Mouse (Mus musculus) hindbrain, embryonic 10.5 days (tissue): ENCODE results near the gene Plscr4. TPM values are rescaled to one million over a fixed set of nuclear protein-coding genes. Genes with fewer than 3 reads are reported as not detected.
A peak's percentile ranks its signal among the peaks of the same experiment; 100 is the strongest.

ENCODE experiments used
- DNase-seq: peaks from one replicate; pipeline ENCODE4 v3.0.0-alpha.2; 2017; ENCODE audit warnings: low spot score
- H3K27ac ChIP-seq: fragments of 300-500 bp; sonication (generic); 2 replicates; pipeline ENCODE4 v1.5.1; 2016; ENCODE audit warnings: mild to moderate bottlenecking, moderate library complexity
- H3K27me3 ChIP-seq: fragments of 300-500 bp; sonication (generic); 2 replicates; pipeline ENCODE4 v1.6.1; 2016; ENCODE audit warnings: mild to moderate bottlenecking; ENCODE audit not compliant: poor library complexity, insufficient read depth, severe bottlenecking
- H3K36me3 ChIP-seq: fragments of 300-500 bp; sonication (generic); 2 replicates; pipeline ENCODE4 v1.6.1; 2016; ENCODE audit warnings: mild to moderate bottlenecking, moderate library complexity
- H3K4me1 ChIP-seq: fragments of 300-500 bp; sonication (generic); replicated peaks from 2 replicates; pipeline ENCODE4 v1.6.1; 2016; ENCODE audit warnings: mild to moderate bottlenecking
- H3K4me3 ChIP-seq: fragments of 300-500 bp; sonication (generic); 2 replicates; pipeline ENCODE4 v1.5.1; 2016; ENCODE audit warnings: mild to moderate bottlenecking, moderate library complexity
- H3K9me3 ChIP-seq: fragments of 300-500 bp; sonication (generic); 2 replicates; pipeline ENCODE4 v1.6.1; 2016; ENCODE audit warnings: mild to moderate bottlenecking, moderate library complexity
- WGBS: fragments of 180-500 bp; shearing (Covaris S2); methylation state at CpG from one replicate; pipeline ENCODE4 v1.1.7; 2016; 5-methylcytosine and 5-hydroxymethylcytosine counted together
- polyA plus RNA-seq: library from polyadenylated mRNA; unstranded; fragments of >200 nt; fragmentation: Nextera tagmentation; extraction: Ambion mirVana; gene quantifications from 2 replicates; pipeline ENCODE4 v1.2.1, GENCODE M21; 2016

The Plscr4 gene
- polyA plus RNA-seq, 1 experiment from 2014 or later: 1.1 TPM

DNA sequence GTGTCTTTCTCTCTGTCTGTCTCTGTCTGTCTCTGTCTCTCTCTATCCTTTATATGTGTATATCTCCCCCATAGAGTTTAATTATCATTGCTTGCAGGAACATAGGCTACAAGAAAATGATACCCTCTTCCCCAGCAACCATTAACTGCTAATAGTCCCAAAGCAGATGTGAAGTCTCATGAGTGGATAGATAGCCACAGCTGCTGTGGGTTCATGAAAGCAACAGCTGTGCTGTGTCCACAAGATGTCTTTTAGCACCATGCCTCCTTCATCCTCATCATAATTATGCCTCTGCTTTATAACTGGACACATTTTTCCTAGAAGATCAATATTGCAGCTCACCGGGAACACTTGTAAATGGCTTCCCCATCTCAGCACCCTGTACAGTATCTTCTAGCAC is 17.1 kb downstream of the Plscr4 start:
- DNase-seq: no peak
- whole genome bisulfite sequencing: 91% methylated on average over 1 of the region's 1 CpGs
- Histone ChIP-seq H3K4me3 (no peak overlapping the region), H3K4me1 (peaks cover 8% of the 10 kb centered on the region), H3K36me3 (no peaks in the 10 kb centered on the region), H3K27ac (no peak overlapping the region), H3K9me3 (no peaks in the 10 kb centered on the region), H3K27me3 (no peaks in the 10 kb centered on the region)

DNA sequence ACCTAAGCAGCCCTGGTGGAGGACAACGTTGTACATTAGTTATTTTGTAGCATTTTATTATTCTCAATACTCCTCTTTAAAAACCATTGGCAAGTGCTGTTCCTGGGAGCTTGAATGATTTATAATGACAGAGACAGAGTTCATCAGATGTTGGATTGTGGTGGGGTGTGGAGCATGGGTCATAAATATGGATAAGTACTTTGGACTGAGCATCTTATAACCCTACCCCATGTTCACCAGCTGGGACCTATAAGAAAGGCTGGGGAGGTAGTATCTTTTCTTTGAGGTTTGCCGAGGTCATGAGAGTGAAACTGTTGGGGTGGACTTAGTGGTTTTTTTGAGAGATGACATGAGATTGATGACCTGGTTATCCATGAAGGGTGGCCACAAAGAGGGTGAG is 24.5 kb downstream of the Plscr4 start:
- Histone ChIP-seq H3K9me3 (no peaks in the 10 kb centered on the region), H3K27ac (no peak overlapping the region), H3K27me3 (no peaks in the 10 kb centered on the region), H3K4me1 (no peaks in the 10 kb centered on the region), H3K4me3 (no peak overlapping the region), H3K36me3 (no peaks in the 10 kb centered on the region)
- 85% methylated on average over 2 of the region's 2 CpGs for WGBS
- DNase-seq: no peak

DNA sequence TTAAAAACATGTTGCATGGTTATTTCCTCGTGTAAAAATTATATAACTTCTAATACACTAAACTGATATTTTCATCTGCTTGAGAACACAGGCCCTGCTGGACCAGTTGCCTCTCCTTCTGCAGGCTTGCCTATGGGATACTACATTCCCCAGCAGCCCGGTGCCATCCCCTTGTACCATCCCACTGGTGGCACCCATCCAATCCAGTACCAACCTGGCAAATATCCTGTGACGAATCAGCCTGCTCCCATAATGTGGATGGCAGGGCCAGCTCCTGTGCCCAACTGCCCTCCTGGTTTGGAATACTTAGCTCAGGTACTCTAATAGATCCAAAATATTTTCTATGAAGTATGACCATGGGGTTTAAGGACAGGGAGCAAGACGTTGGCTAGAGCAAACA is 25.4 kb downstream of the Plscr4 start:
- no peaks in the 10 kb centered on the region for H3K27me3 ChIP-seq
- no peak overlapping the region for H3K27ac ChIP-seq
- no peaks in the 10 kb centered on the region for H3K36me3 ChIP-seq
- H3K4me1 ChIP-seq: no peaks in the 10 kb centered on the region
- no peak overlapping the region for H3K4me3 ChIP-seq
- no peaks in the 10 kb centered on the region for H3K9me3 ChIP-seq
- WGBS: 94% methylated on average over 4 of the region's 4 CpGs
- DNase-seq: no peak

DNA sequence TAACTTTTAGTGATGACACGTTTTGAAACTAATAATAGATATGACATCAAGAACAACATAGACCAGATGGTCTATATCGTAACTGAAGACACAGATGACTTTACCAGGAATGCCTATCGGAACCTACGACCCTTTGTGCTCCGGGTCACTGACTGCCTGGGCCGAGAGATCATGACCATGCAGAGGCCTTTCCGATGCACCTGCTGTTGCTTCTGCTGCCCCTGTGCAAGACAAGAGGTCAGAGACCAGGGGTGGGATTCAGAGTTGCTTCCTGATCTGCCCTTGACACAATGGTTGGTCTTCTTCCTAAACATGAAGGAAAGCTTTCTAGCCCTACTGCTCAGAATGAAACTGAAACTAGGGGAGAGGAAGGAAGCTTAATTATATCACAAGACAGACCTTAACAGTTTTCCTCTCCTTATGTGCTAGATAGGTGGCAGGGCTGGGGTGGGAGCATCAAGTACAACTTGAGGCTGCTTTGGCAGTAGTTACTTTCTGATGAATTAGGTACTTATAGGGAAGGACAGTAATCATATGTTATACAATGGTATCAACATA is 27.6 kb downstream of the Plscr4 start:
- H3K27ac ChIP-seq: no peak overlapping the region
- H3K9me3 ChIP-seq: no peaks in the 10 kb centered on the region
- no peak for DNase-seq
- H3K4me3 ChIP-seq: no peak overlapping the region
- WGBS: 80% methylated on average over 7 of the region's 7 CpGs
- no peaks in the 10 kb centered on the region for H3K27me3 ChIP-seq
- H3K4me1 ChIP-seq: no peaks in the 10 kb centered on the region
- no peaks in the 10 kb centered on the region for H3K36me3 ChIP-seq

DNA sequence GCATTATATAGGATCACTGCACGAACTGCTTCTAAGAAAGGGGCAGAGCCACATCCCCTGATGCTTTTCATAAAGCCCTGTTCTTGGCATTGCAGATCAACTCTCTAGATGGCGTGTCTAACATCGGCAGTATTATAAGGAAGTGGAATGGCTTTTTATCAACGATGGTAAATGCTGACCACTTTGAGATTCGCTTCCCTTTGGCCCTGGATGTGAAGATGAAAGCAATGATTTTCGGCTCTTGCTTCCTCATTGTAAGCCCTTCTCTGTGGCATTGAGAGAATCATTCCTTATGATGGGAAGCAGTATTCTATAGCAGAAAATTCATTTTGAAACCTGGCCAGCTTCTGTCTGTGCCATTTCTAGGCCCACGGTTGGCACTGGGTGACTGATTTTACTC is 32.7 kb downstream of the Plscr4 start:
- 93% methylated on average over 7 of the region's 7 CpGs for WGBS
- H3K4me1 ChIP-seq: no peaks in the 10 kb centered on the region
- no peaks in the 10 kb centered on the region for H3K27me3 ChIP-seq
- no peak overlapping the region for H3K27ac ChIP-seq
- no peaks in the 10 kb centered on the region for H3K36me3 ChIP-seq
- no peak overlapping the region for H3K4me3 ChIP-seq
- H3K9me3 ChIP-seq: no peaks in the 10 kb centered on the region
- DNase-seq: no peak

DNA sequence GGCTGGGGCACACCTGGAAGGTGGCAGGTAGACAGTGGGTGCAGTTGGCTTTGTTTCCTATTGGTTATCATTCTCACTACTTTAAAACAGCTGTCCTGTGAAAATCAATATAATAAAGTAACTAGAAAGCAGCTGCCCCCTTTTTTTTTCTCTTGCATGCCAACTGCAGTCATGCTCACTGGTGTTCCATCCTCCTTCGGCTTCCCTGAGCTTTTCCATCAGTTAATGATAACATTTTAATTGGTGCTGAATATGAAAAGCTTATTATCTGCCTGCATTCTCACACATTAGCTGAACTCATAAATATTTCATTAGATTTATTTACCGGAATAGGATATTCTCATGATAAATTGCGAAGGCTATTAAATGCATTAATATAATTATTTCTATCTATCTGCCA is 33.1 kb downstream of the Plscr4 start:
- H3K27me3 ChIP-seq: no peaks in the 10 kb centered on the region
- no peaks in the 10 kb centered on the region for H3K9me3 ChIP-seq
- 94% methylated on average over 3 of the region's 3 CpGs for WGBS
- no peaks in the 10 kb centered on the region for H3K36me3 ChIP-seq
- DNase-seq: no peak
- no peaks in the 10 kb centered on the region for H3K4me1 ChIP-seq
- no peak overlapping the region for H3K27ac ChIP-seq
- no peak overlapping the region for H3K4me3 ChIP-seq

DNA sequence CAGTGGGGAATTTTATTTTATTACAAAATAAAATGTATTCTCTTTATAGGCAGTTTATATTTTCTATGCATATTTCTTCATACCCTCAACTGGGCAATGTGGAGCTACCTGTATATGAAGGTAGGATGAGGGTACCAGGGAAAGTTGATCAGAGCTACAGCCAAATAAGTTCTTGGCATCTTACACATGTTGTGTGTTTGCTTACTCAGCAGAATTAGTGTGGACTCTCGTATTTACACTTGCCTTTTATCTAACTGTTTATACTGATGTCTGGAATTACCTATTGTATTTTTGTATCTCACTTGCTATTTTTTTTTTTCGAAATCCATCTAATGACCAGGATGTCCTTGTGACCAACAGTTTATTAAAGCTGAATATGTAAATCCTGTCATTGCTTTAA is 34.1 kb downstream of the Plscr4 start:
- Histone ChIP-seq H3K27me3 (no peaks in the 10 kb centered on the region), H3K4me3 (no peak overlapping the region), H3K9me3 (no peaks in the 10 kb centered on the region), H3K4me1 (no peaks in the 10 kb centered on the region), H3K27ac (no peak overlapping the region), H3K36me3 (no peaks in the 10 kb centered on the region)
- DNase-seq: no peak
- WGBS: 80% methylated on average over 2 of the region's 2 CpGs

DNA sequence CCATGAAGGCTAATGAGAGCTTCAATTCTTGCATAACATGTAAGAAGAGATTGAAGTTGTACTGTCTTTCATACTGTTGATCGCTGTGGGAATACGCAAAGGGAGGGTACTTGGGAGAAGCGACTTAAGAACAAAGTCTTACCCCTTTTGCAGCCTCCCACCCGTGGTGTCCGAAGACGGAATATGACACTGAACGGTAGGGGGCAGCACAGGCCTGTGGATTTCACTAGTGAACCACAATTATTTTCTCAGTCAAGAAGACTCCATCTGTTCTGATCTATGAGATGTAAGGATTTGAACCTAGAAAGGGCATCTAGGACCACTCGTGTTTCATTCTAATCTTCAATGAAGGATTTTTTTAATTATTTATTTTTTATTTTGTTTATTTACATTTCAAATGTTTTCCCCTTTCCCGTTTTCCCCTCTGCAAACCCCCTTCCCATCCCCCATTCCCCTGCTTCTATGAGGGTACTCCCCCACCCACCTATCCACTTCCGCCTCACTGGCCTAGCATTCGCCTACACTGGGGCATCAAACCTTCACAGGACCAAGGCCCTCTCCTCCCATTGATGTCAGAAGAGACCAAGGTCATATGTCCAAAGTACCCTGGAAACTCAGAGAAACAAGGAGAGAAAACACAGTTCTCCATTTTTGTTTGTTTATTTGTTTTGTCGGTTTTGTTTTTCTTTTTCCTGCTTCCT is 42.7 kb downstream of the Plscr4 start:
- peak; percentile 84 for DNase-seq
- H3K9me3 ChIP-seq: no peaks in the 10 kb centered on the region
- no peaks in the 10 kb centered on the region for H3K36me3 ChIP-seq
- H3K27me3 ChIP-seq: no peaks in the 10 kb centered on the region
- H3K4me1 ChIP-seq: no peaks in the 10 kb centered on the region
- no peak overlapping the region for H3K27ac ChIP-seq
- 51% methylated on average over 12 of the region's 12 CpGs for WGBS
- no peak overlapping the region for H3K4me3 ChIP-seq

DNA sequence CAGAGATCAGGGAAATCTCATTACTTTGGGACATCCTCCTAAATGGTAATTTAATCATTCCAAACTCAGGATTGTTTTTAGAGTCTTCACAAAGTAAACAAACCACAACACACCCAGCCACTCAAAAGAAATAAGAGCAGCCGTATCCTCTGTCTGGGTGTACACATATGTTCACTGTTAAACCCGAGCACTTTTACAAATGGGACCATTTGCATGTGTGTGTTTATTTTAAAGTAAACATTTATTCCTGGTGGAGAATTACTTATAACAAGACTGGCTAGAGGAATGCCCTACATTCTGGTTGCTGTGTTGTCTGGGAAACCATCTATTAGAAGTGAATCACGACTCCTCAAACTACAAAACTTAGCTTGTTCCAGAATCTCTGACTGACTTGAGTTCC is 47.1 kb downstream of the Plscr4 start:
- Histone ChIP-seq H3K9me3 (no peaks in the 10 kb centered on the region), H3K4me3 (no peak overlapping the region), H3K4me1 (no peaks in the 10 kb centered on the region), H3K36me3 (no peaks in the 10 kb centered on the region), H3K27me3 (no peaks in the 10 kb centered on the region), H3K27ac (no peak overlapping the region)
- WGBS: 80% methylated on average over 3 of the region's 3 CpGs
- no peak for DNase-seq

DNA sequence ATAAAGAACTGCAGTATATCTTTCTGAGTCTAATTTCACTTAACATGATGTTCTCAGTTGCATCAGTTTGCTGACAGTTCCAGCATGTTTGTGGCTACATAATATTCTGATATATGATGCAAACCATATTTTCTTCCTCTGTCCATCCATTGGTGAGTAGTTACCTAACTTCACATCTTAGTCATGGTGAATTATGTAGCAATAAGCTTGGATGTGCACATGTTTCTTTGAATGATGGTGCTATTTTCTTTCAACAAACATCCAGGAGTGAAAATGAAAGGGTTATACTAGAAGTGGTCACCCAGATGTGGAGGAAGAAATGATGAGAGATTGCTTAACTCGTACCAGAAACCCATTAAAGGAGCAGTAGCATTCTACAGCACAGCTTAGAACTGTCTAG is 47.7 kb downstream of the Plscr4 start:
- H3K9me3 ChIP-seq: no peaks in the 10 kb centered on the region
- H3K4me3 ChIP-seq: no peak overlapping the region
- H3K4me1 ChIP-seq: no peaks in the 10 kb centered on the region
- no peaks in the 10 kb centered on the region for H3K36me3 ChIP-seq
- H3K27me3 ChIP-seq: no peaks in the 10 kb centered on the region
- no peak overlapping the region for H3K27ac ChIP-seq
- no peak for DNase-seq
- WGBS: 66% methylated on average over 1 of the region's 1 CpGs

DNA sequence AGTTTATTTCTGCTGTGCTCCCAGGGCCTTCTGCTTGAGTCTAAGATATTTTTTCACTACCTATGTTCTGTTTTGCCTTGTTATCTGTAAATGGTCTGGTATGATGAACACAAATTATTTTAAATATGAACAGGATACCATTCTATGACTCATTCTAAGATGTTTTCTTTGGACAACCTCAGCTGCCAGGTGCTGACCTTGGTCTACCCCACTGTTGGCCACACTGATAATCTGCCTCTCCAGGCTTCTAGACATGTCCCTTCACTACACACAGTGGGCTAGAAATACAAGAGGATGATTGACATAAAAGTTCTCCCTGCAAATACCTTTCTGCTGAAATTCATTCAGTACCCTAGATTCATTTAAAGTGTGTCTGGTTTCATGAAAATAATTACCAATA is 54.5 kb downstream of the Plscr4 start:
- H3K27ac ChIP-seq: no peak overlapping the region
- H3K36me3 ChIP-seq: no peaks in the 10 kb centered on the region
- no peaks in the 10 kb centered on the region for H3K27me3 ChIP-seq
- no peaks in the 10 kb centered on the region for H3K4me1 ChIP-seq
- no peak for DNase-seq
- H3K9me3 ChIP-seq: peaks cover 2% of the 10 kb centered on the region
- H3K4me3 ChIP-seq: no peak overlapping the region

DNA sequence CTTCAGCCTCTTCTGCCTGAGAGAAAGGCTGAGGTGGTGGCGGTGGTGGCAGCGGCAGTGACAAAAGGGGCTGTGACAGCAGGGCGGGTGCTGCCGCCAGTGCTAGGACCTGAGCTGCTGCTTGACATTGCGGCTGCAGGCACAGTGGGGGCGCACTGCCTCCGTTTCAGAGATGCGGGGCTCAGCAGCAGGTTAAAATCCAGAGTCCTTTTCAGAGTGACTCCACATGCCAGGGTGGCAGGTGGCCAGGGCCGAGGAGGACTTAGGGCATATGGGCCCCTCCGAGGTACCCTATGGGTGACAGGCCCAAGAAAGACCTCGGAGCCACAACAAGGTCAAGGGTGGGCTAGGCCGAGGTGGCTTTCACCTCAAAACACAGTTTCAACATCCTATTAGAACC is 59.9 kb downstream of the Plscr4 start:
- peaks cover 4% of the 10 kb centered on the region for H3K36me3 ChIP-seq
- no peaks in the 10 kb centered on the region for H3K4me1 ChIP-seq
- no peak overlapping the region for H3K4me3 ChIP-seq
- H3K27me3 ChIP-seq: no peaks in the 10 kb centered on the region
- no peak overlapping the region for H3K27ac ChIP-seq
- H3K9me3 ChIP-seq: peaks cover 26% of the 10 kb centered on the region
- DNase-seq: no peak
- WGBS: 96% methylated on average over 12 of the region's 12 CpGs

DNA sequence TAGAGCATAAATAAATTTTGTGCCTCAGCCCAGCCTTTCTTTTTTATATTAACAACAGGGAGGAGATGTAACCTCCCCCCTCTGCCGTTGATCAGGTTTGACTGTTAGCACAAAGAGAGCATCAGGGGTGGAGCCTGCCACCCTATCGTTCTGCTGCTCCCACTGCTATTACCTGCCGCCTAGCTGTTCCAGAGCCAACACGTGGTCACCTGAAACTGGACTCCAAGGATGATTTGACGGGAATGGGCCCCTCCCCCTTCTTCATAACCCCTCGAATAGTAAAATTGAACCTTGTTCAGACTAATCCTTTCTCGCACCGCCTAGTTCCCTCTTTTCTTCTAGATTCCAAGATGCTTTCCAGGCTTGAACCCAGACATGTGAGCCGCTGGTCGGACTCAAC is 63.6 kb downstream of the Plscr4 start:
- DNase-seq: no peak

DNA sequence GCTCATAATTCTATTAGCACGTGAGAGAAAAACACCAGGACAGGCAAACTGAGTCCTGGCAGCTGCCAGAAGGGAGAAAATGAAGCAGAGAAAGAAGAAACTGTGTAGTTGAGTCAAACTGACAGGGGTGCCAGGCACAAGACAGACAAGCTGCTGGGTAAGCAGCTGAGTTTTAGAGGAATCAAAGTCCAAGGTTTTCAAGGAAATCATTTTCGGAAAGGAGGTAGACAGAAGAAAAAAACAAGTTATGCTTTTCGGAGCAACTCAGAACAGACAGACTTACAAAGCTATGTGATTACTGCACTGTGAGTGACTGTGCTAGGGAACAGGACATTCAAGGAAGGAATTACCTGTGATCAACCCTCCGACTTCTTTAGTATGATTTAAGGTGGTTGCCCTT is 67.3 kb downstream of the Plscr4 start:
- WGBS: 81% methylated on average over 4 of the region's 4 CpGs
- no peaks in the 10 kb centered on the region for H3K4me1 ChIP-seq

More for the DNA sequence above, 63.6 kb downstream of the Plscr4 start:
- no peaks in the 10 kb centered on the region for H3K27me3 ChIP-seq
- H3K9me3 ChIP-seq: peaks cover 24% of the 10 kb centered on the region
- H3K4me1 ChIP-seq: no peaks in the 10 kb centered on the region
- H3K4me3 ChIP-seq: no peak overlapping the region
- H3K27ac ChIP-seq: no peak overlapping the region
- peaks cover 4% of the 10 kb centered on the region for H3K36me3 ChIP-seq
- WGBS: 91% methylated on average over 10 of the region's 10 CpGs

More for the DNA sequence above, 67.3 kb downstream of the Plscr4 start:
- H3K4me3 ChIP-seq: no peak overlapping the region
- H3K27ac ChIP-seq: no peak overlapping the region
- DNase-seq: no peak
- H3K36me3 ChIP-seq: no peaks in the 10 kb centered on the region
- H3K9me3 ChIP-seq: peaks cover 11% of the 10 kb centered on the region; the same call in 1 of the 2 replicates
- H3K27me3 ChIP-seq: no peaks in the 10 kb centered on the region
